Mouse (Mus musculus) T-helper 17 cell (primary cell): ENCODE results near the gene Olfr358.

ENCODE experiments used
- in situ Hi-C, 2 experiments: fragments of 300-600 bp; cut with MboI, MseI; formaldehyde crosslinking; loops; 1 replicate in 1 of 2; 2 replicates in 1 of 2; pipeline ENCODE4 v1.15.1; 2025; ENCODE audit warnings: high pct_unique_total_duplicates in 2 of 2

The Olfr358 gene

GRCm38 (mm10) chr2:37009235-37009634, at the start of gene Olfr358:
Olfr358 (minus strand) TSS chr2:37009335.
- in situ Hi-C loops, result no loop called here

- in situ Hi-C loops, result no loop called here
Observed at GRCm38 (mm10) chr2:36997030-36997429, 12.1 kb downstream of the Olfr358 start.

DNA sequence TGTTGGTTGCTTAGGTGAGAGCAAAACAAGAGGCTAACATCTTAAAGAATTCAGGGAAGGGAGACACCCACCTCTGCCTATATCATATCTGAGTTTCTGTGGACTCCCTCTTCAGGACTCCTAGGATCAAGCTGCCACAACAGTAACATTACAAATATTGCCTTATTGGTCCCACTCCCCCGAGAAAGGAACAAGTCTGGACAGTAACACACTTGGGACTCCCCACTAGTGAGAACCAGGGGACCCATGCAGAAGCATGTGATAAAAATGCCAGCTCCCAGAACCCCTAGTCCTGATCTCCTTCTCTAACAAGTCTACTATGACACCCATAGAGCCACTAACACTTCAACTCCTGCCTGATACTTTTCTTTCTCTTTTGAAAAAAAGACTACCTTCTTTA, 15.6 kb downstream of the Olfr358 start, which contains the start of gene Olfr357:
Gene Olfr357 (plus strand): TSS at position 301 of the 400 bp plus-strand sequence.
- in situ Hi-C loops, result no loop called here
